Mouse (Mus musculus): Measurements from ENCODE around the gene Fam189a1. TPM values are rescaled to one million over a fixed set of nuclear protein-coding genes. Genes with fewer than 3 reads are reported as not detected.

The Fam189a1 gene
- polyA plus RNA-seq, 1 experiment, result not detected

DNA sequence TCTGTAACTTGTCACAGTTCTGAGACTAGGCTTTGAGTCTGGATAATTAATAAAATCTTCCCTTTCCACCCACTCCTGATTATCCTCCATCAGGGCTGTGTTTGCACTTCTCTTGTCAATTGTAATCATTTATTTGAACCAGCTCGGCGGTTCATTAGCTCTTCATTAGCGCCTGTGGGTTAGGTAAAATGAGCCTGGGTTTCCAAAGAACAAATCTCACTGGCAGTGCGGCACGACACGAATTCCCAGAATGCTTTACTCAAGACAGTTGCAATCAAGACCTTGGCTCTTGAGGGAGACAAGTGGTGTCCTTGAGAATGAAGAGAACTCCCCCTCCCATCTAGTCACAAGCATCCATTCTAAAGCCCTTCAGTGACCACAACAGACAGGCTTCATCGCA lies 124.6 kb downstream of the Fam189a1 start:
- Histone ChIP-seq H3K27me3 (ENCODE audit: control insufficient read depth) (no peaks in the 10 kb centered on the region), H3K9me3 (ENCODE audit: control insufficient read depth, low read length) (peaks cover 4% of the 10 kb centered on the region), H3K36me3 (ENCODE audit: control insufficient read depth) (no peaks in the 10 kb centered on the region), H3K4me3 (replicated peaks) (no peak overlapping the region), H3K4me1 (ENCODE audit: control insufficient read depth) (no peaks in the 10 kb centered on the region)
- TF ChIP-seq GATA1 (IDR thresholded peaks at IDR 0.05; ENCODE audit: low read length) (no peak), TAL1 (IDR thresholded peaks at IDR 0.05; ENCODE audit: low read length) (no peak)

DNA sequence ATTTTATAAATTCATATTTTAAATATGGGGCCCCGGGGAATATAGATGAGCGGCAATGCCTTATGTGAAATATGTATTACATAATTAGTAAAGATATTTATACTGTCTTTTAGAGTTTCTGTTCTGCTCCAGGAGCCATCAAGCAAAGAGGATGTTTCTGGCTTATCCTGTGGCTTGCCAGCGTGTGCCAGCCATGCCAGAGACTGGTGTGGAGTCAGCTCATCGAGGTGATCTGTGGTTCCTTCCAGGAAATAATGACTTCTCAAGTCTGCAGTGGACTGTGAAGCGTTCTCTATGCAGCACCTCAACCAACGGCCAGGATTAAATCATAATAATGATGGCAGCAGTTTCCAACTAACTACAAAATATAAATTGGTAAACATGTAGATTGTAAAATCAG lies 125.2 kb downstream of the Fam189a1 start:
- Histone ChIP-seq H3K36me3 (ENCODE audit: control insufficient read depth) (no peaks in the 10 kb centered on the region), H3K27me3 (ENCODE audit: control insufficient read depth) (no peaks in the 10 kb centered on the region), H3K4me1 (ENCODE audit: control insufficient read depth) (no peaks in the 10 kb centered on the region), H3K4me3 (replicated peaks) (no peak overlapping the region), H3K9me3 (ENCODE audit: control insufficient read depth, low read length) (peaks cover 8% of the 10 kb centered on the region)
- TF ChIP-seq TAL1 (IDR thresholded peaks at IDR 0.05; ENCODE audit: low read length) (no peak), GATA1 (IDR thresholded peaks at IDR 0.05; ENCODE audit: low read length) (no peak)

DNA sequence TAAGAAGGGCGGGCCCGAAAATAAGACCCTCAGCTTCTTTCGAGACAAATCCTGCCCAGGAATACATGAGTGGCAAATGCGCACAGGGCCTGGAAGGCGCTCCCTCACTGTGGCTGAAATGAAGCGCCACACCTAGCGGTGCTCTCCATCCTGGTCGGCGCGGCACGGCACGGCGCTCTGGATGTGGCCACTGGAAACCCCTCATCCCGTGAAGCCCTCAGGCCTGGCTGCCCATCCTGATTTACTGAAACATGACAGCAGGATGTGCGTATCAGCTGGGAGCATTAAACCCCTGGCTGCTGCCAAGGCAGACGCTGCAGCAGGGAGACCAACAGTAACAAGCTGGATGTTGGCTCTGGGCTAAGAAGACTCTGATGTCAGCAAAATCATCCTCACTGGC lies 126.4 kb downstream of the Fam189a1 start:
- H3K4me1 ChIP-seq (ENCODE audit: control insufficient read depth), result no peaks in the 10 kb centered on the region
- peaks cover 16% of the 10 kb centered on the region for H3K9me3 ChIP-seq (ENCODE audit: control insufficient read depth, low read length)
- TF ChIP-seq GATA1 (IDR thresholded peaks at IDR 0.05; ENCODE audit: low read length) (no peak), TAL1 (IDR thresholded peaks at IDR 0.05; ENCODE audit: low read length) (no peak)
- H3K27me3 ChIP-seq (ENCODE audit: control insufficient read depth), result no peaks in the 10 kb centered on the region
- no peaks in the 10 kb centered on the region for H3K36me3 ChIP-seq (ENCODE audit: control insufficient read depth)
- no peak overlapping the region for H3K4me3 ChIP-seq (replicated peaks)

DNA sequence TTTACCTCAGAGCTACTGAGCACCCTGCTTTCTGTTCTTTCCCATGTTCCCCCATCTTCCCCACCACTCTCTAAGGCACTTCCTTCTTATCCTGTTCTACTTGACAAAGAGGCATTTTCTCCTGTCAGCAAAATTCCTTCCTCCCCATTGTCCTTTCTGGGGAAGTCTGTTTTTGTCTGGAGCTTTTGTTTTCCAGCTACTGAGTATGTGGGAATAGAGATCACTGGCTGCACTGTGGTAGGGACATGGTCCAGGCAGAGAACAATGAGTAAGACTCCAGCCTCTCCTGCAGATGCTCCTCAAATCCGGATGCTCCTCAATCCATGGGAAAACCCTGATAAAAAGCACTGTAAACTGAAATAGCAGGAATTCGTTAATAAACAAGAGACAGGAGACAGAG lies 135.1 kb downstream of the Fam189a1 start:
- no peaks in the 10 kb centered on the region for H3K4me1 ChIP-seq (ENCODE audit: control insufficient read depth)
- TF ChIP-seq GATA1 (IDR thresholded peaks at IDR 0.05; ENCODE audit: low read length), result no peak
- no peaks in the 10 kb centered on the region for H3K27me3 ChIP-seq (ENCODE audit: control insufficient read depth)
- no peak overlapping the region for H3K4me3 ChIP-seq (replicated peaks)
- H3K9me3 ChIP-seq (ENCODE audit: control insufficient read depth, low read length), result peaks cover 12% of the 10 kb centered on the region
- no peaks in the 10 kb centered on the region for H3K36me3 ChIP-seq (ENCODE audit: control insufficient read depth)

DNA sequence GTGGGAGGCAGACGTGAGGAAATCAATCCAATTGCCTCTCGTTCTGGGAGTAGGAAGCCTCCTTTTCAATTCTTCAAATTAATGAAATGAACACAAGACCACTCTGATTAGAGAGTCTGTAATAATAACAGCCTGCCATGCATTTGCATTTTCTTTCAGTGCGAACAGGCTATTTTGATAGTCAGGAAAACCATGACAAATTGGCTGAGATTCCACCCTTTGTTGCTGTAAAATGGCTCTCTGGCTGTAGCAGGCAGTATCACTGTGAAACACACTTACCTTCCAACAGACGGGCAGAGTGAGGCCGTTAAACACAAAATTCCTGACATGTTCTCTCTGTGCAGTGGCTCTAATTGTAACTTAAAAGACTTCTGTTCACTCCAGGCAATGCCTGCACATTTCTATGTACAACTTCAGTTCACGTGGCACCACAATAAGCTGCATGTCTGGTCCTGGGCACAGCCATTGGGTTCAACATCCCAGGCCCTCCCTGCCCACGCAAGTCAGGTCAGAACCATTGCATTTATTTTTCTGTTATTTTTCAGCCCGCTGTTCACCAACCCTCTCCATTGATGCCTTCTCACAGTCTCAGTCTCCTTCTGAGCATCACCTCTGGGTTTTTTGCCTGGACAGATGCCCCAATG lies 138.2 kb downstream of the Fam189a1 start:
- Histone ChIP-seq H3K36me3 (ENCODE audit: control insufficient read depth) (no peaks in the 10 kb centered on the region), H3K4me3 (replicated peaks) (no peak overlapping the region), H3K4me1 (ENCODE audit: control insufficient read depth) (no peaks in the 10 kb centered on the region), H3K27me3 (ENCODE audit: control insufficient read depth) (no peaks in the 10 kb centered on the region), H3K9me3 (ENCODE audit: control insufficient read depth, low read length) (peaks cover 4% of the 10 kb centered on the region; the same call in 1 of the 2 replicates)
- no peak for TF ChIP-seq GATA1 (IDR thresholded peaks at IDR 0.05; ENCODE audit: low read length)

DNA sequence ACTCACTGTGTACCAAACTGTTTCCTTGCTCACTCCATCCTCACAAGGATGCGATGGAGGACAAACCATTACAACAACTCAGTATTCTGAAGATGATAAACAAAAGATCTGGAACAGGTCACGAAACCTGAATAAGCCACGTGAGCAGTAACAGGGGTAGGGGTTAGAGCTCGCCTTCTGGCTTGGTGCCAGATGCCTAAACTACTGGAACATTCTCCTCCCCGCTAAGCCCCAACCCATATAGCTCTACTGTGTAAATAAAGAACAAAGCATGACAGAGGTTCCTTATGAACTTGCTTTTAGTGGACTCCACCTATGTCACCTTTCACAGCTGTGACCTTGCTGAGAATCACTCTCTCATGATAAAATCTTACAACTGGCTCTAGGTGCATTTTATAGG lies 139.0 kb downstream of the Fam189a1 start:
- Histone ChIP-seq H3K4me3 (replicated peaks) (no peak overlapping the region), H3K9me3 (ENCODE audit: control insufficient read depth, low read length) (peaks cover 4% of the 10 kb centered on the region; the same call in 1 of the 2 replicates), H3K27me3 (ENCODE audit: control insufficient read depth) (no peaks in the 10 kb centered on the region), H3K4me1 (ENCODE audit: control insufficient read depth) (no peaks in the 10 kb centered on the region), H3K36me3 (ENCODE audit: control insufficient read depth) (no peaks in the 10 kb centered on the region)
- TF ChIP-seq TAL1 (IDR thresholded peaks at IDR 0.05; ENCODE audit: low read length), result no peak

DNA sequence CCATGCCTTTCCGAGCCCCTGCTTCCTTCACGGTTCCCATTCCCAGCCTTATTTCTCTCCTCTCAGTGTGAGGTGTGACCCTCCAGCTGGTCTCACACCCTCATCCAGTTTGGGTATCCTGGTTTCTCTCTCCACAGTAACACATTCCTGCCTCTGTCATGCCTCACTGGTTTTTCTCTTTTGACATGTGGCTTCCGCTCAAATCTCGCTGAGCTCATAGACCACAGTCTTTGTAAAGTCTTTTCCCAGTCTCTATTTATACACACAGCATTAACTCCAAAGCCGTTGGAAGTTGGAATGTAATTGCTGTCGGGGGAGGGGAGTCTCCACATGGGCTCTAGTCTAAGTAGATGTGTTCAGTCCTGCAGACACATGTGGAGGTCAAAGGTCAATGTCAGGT lies 145.2 kb downstream of the Fam189a1 start:
- no peaks in the 10 kb centered on the region for H3K27me3 ChIP-seq (ENCODE audit: control insufficient read depth)
- H3K9me3 ChIP-seq (ENCODE audit: control insufficient read depth, low read length), result no peaks in the 10 kb centered on the region; the same call in 1 of the 2 replicates
- no peaks in the 10 kb centered on the region for H3K4me1 ChIP-seq (ENCODE audit: control insufficient read depth)
- H3K4me3 ChIP-seq (replicated peaks), result no peak overlapping the region
- TF ChIP-seq GATA1 (IDR thresholded peaks at IDR 0.05; ENCODE audit: low read length) (no peak), TAL1 (IDR thresholded peaks at IDR 0.05; ENCODE audit: low read length) (no peak)
- H3K36me3 ChIP-seq (ENCODE audit: control insufficient read depth), result no peaks in the 10 kb centered on the region

DNA sequence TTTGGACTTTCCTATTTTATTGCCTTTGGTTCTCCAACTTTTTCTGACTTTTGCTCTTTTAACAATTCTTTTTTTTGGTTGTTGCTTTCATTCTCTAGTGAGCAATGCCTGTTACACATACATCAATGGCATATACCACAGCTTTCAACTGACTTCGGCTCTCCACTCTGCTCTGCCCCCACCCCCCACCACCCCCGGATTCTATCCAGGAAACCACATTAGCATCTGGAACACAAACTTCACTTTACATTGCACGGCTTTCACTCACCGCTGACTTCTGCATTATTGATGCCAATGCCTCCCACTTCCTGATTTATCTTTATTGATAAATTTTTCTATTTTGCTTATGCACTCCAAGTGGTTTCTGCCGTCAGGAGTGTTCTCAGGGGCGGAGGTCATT lies 146.1 kb downstream of the Fam189a1 start:
- H3K36me3 ChIP-seq (ENCODE audit: control insufficient read depth), result no peaks in the 10 kb centered on the region
- H3K27me3 ChIP-seq (ENCODE audit: control insufficient read depth), result no peaks in the 10 kb centered on the region
- H3K9me3 ChIP-seq (ENCODE audit: control insufficient read depth, low read length), result no peaks in the 10 kb centered on the region; the same call in 1 of the 2 replicates
- H3K4me3 ChIP-seq (replicated peaks), result no peak overlapping the region
- TF ChIP-seq GATA1 (IDR thresholded peaks at IDR 0.05; ENCODE audit: low read length), result no peak
- no peak for TF ChIP-seq TAL1 (IDR thresholded peaks at IDR 0.05; ENCODE audit: low read length)
- H3K4me1 ChIP-seq (ENCODE audit: control insufficient read depth), result no peaks in the 10 kb centered on the region

DNA sequence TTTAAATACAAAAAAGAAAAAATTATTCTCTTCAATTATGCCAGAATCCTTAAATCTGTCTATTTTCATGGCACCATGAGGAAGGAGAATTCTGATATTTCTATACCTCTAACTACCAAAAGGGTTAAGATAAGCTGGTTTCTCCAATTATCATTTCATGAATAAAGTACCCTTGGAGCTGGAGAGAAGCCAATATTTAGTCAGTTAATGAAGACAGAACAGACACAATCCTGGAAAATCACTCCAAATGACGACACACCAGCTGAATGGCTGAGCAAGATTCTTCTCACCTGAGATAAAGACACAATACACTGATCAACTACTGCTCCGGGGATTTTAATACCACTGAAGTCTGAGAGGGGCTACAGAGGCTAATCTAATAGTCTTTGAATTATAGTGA lies 150.6 kb downstream of the Fam189a1 start:
- no peaks in the 10 kb centered on the region for H3K36me3 ChIP-seq (ENCODE audit: control insufficient read depth)
- TF ChIP-seq GATA1 (IDR thresholded peaks at IDR 0.05; ENCODE audit: low read length) (no peak), TAL1 (IDR thresholded peaks at IDR 0.05; ENCODE audit: low read length) (no peak)
- no peaks in the 10 kb centered on the region for H3K4me1 ChIP-seq (ENCODE audit: control insufficient read depth)
- no peak overlapping the region for H3K4me3 ChIP-seq (replicated peaks)
- H3K27me3 ChIP-seq (ENCODE audit: control insufficient read depth), result no peaks in the 10 kb centered on the region
- H3K9me3 ChIP-seq (ENCODE audit: control insufficient read depth, low read length), result no peaks in the 10 kb centered on the region

DNA sequence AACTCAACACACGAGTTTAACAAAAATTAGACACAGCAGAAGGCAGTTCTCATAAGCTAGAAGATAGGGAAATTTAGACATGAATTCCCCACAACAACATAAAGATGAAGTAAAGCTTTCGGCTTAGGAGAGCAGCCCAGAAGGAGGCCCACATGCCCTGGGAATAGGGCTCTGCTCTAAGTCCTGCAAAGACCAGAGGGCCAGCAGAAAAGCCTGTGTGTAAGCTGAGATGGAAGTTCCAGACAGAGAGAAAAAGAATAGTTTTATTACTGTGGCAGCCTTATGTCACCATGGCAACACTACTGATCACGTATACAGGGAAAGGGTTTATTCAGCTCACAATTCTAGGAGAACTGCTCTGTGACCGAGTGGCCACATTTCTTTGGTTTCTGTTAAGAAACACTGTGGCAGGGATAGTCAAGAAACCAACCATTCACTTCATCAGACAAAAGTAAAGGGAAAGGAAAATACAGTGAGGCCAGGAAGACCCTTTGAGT lies 156.6 kb downstream of the Fam189a1 start:
- no peaks in the 10 kb centered on the region for H3K27me3 ChIP-seq (ENCODE audit: control insufficient read depth)
- H3K4me1 ChIP-seq (ENCODE audit: control insufficient read depth), result no peaks in the 10 kb centered on the region
- TF ChIP-seq TAL1 (IDR thresholded peaks at IDR 0.05; ENCODE audit: low read length) (no peak), GATA1 (IDR thresholded peaks at IDR 0.05; ENCODE audit: low read length) (no peak)
- no peaks in the 10 kb centered on the region for H3K36me3 ChIP-seq (ENCODE audit: control insufficient read depth)
- H3K4me3 ChIP-seq (replicated peaks), result no peak overlapping the region
- no peaks in the 10 kb centered on the region for H3K9me3 ChIP-seq (ENCODE audit: control insufficient read depth, low read length)
